Mouse (Mus musculus): ENCODE measurements around the gene Myh10. TPM values are rescaled to one million over a fixed set of nuclear protein-coding genes. Genes with fewer than 3 reads are reported as not detected.
"Not testable (repeated sequence)": the region's sequence is repeated elsewhere in the genome, so short reads cannot be mapped to it uniquely, and the experiment has no call there.

The Myh10 gene
- polyA plus RNA-seq, 1 experiment from 2014 or later: 81.1 TPM

DNA sequence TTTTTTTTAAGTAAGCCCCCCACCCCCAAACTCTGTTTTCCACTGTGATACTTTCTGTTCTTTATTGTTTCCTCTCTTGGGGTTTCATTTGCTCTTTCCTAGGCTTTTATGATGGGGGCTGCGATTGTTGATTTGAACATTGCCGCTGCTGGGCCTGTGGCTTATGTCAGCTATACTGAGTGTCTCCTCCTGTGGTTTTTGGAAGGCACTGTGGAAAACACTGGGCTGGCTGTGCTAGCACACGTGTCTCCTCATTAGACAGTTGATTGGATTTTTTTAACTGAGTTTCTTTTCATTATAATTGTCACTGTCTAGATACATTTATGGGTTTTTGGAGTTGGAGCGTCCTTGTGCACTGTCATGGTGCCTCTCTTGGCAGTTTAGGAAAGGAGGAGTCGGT lies 39.4 kb downstream of the Myh10 start:
- no peak for ATAC-seq (replicated peaks; ENCODE audit: extremely low read depth, insufficient read depth, low FRiP score)
- no peak overlapping the region for H3K9ac ChIP-seq (ENCODE audit: low read length)
- no peak overlapping the region for H3K4me3 ChIP-seq (ENCODE audit: low read length)
- 84% methylated on average over 5 of the region's 5 CpGs for WGBS
- H3K9me3 ChIP-seq (replicated peaks; ENCODE audit: control insufficient read depth, low read length): peaks cover 6% of the 10 kb centered on the region
- H3K4me1 ChIP-seq (ENCODE audit: control insufficient read depth, insufficient read depth, low read length): peaks cover 8% of the 10 kb centered on the region
- H3K36me3 ChIP-seq (ENCODE audit: control insufficient read depth, insufficient read depth): peaks cover 33% of the 10 kb centered on the region
- H3K27me3 ChIP-seq (ENCODE audit: control insufficient read depth, insufficient read depth, low read length): no peaks in the 10 kb centered on the region
- H3K27ac ChIP-seq (ENCODE audit: low read length): no peak overlapping the region
- H3K4me2 ChIP-seq (ENCODE audit: low read depth, low read length): no peak overlapping the region

DNA sequence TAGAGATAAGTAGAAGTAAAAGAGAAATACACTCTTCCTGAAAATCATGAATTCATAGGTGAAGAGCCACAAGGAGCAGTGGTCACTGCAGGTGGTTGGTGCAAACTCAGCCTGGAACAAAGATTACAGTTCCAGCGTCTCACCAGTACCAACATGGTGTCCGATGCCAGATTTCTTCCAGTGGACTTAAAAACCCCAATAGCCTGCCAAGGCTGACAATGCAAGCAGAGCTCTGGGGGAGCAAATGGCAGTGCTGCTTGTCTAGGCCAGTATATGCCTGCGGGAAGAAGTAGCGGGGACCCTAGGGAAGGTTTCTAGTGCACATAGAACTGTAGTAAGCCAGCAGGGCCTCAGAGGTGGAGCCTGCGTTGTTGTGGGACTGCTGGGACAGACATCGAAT lies 40.7 kb downstream of the Myh10 start:
- peaks cover 23% of the 10 kb centered on the region for H3K36me3 ChIP-seq (ENCODE audit: control insufficient read depth, insufficient read depth)

DNA sequence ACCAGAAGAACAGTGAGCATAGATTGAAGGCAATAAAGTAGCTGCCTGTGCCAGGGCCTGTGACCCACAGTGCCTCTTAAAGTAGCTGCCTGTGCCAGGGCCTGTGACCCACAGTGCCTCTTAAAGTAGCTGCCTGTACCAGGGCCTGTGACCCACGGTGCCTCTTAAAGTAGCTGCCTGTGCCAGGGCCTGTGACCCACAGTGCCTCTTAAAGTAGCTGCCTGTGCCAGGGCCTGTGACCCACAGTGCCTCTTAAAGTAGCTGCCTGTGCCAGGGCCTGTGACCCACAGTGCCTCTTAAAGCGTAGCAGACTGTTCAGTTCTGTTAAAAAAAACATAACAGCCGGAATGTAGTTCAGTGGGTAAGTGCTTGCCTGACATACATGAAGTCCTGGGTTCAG lies 42.0 kb downstream of the Myh10 start:
- WGBS: 74% methylated on average over 3 of the region's 3 CpGs
- H3K4me2 ChIP-seq (ENCODE audit: low read depth, low read length); H3K27ac ChIP-seq (ENCODE audit: low read length); H3K27me3 ChIP-seq (ENCODE audit: control insufficient read depth, insufficient read depth, low read length); H3K4me3 ChIP-seq (ENCODE audit: low read length); H3K9me3 ChIP-seq (replicated peaks; ENCODE audit: control insufficient read depth, low read length); H3K4me1 ChIP-seq (ENCODE audit: control insufficient read depth, insufficient read depth, low read length); ATAC-seq (replicated peaks; ENCODE audit: extremely low read depth, insufficient read depth, low FRiP score); H3K9ac ChIP-seq (ENCODE audit: low read length): not testable (repeated sequence)
- peaks cover 29% of the 10 kb centered on the region for H3K36me3 ChIP-seq (ENCODE audit: control insufficient read depth, insufficient read depth)

More for the DNA sequence above, 40.7 kb downstream of the Myh10 start:
- ATAC-seq (replicated peaks; ENCODE audit: extremely low read depth, insufficient read depth, low FRiP score): no peak
- Histone ChIP-seq H3K27me3 (ENCODE audit: control insufficient read depth, insufficient read depth, low read length) (no peaks in the 10 kb centered on the region), H3K4me2 (ENCODE audit: low read depth, low read length) (no peak overlapping the region), H3K9me3 (replicated peaks; ENCODE audit: control insufficient read depth, low read length) (peaks cover 6% of the 10 kb centered on the region), H3K27ac (ENCODE audit: low read length) (no peak overlapping the region), H3K4me1 (ENCODE audit: control insufficient read depth, insufficient read depth, low read length) (peaks cover 4% of the 10 kb centered on the region; the same call in 1 of the 2 replicates), H3K9ac (ENCODE audit: low read length) (no peak overlapping the region), H3K4me3 (ENCODE audit: low read length) (no peak overlapping the region)
- 92% methylated on average over 6 of the region's 6 CpGs for WGBS

DNA sequence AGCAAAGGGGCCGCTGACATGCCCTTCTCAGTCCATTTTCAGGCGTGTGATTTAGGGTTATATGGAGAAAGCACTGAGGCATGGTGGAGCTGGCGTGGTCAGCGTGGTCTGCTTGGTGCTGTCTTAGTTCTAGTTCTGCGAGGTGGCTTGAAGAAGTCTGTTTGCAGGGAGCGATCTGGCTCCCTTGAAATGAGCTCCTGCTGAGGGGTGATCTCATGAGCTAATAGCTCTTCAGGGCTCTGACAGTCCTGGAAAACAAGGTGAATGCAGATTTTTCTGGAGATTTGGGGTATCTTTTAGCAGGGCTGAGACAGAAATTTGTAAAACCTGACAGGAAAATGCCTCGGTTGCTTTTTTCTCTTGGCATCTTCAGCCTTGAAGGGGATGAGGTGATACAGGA lies 48.1 kb downstream of the Myh10 start:
- Histone ChIP-seq H3K27ac (ENCODE audit: low read length) (no peak overlapping the region), H3K9me3 (replicated peaks; ENCODE audit: control insufficient read depth, low read length) (no peaks in the 10 kb centered on the region), H3K9ac (ENCODE audit: low read length) (no peak overlapping the region), H3K4me1 (ENCODE audit: control insufficient read depth, insufficient read depth, low read length) (no peaks in the 10 kb centered on the region), H3K4me2 (ENCODE audit: low read depth, low read length) (no peak overlapping the region), H3K4me3 (ENCODE audit: low read length) (no peak overlapping the region), H3K36me3 (ENCODE audit: control insufficient read depth, insufficient read depth) (peaks cover 30% of the 10 kb centered on the region), H3K27me3 (ENCODE audit: control insufficient read depth, insufficient read depth, low read length) (no peaks in the 10 kb centered on the region)
- no peak for ATAC-seq (replicated peaks; ENCODE audit: extremely low read depth, insufficient read depth, low FRiP score)
- 85% methylated on average over 7 of the region's 7 CpGs for whole genome bisulfite sequencing

DNA sequence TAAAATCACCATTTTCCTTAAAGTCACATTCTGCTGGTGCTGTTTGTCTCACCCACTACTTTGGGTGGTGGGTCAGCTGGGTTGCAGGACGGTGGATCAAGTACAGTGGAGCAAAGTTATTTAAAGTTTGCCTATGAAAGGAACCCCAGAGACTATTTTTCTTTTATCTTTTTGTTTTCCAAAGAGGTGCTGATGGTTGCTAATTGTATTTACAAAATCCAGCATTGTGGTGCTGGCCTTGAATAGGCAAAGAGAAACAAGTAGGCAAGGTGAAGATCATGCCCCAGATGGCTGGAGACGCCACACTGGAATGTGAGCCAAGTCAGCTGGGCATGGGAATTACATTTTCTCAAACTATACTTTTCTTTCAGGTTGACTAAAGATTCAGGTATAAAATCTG lies 51.3 kb downstream of the Myh10 start:
- Histone ChIP-seq H3K27me3 (ENCODE audit: control insufficient read depth, insufficient read depth, low read length) (no peaks in the 10 kb centered on the region), H3K36me3 (ENCODE audit: control insufficient read depth, insufficient read depth) (peaks cover 29% of the 10 kb centered on the region), H3K4me2 (ENCODE audit: low read depth, low read length) (no peak overlapping the region), H3K9me3 (replicated peaks; ENCODE audit: control insufficient read depth, low read length) (no peaks in the 10 kb centered on the region), H3K27ac (ENCODE audit: low read length) (no peak overlapping the region), H3K4me1 (ENCODE audit: control insufficient read depth, insufficient read depth, low read length) (no peaks in the 10 kb centered on the region), H3K9ac (ENCODE audit: low read length) (no peak overlapping the region), H3K4me3 (ENCODE audit: low read length) (no peak overlapping the region)
- no peak for ATAC-seq (replicated peaks; ENCODE audit: extremely low read depth, insufficient read depth, low FRiP score)
- WGBS: 81% methylated on average over 2 of the region's 2 CpGs

DNA sequence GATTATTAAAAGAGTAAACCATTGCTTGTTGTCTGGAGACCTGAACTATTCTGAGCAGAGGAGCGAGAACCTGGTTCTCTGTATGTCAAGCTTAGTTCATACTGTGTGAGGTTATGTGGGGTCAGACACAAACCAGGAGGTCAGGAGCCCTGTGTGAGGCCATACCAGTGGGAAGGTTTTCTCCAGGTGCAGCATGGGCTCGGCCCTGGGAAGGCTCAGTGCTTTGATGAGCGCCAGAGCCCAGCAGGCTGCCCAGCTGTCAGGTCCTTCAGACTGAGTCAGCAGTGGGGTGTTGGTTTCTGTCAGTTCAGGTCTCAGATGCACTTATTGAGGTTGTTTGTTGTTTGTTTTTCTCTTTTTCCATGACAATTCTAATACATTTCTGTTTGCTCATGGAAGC lies 52.8 kb downstream of the Myh10 start:
- no peak overlapping the region for H3K27ac ChIP-seq (ENCODE audit: low read length)
- ATAC-seq (replicated peaks; ENCODE audit: extremely low read depth, insufficient read depth, low FRiP score): no peak
- no peak overlapping the region for H3K4me2 ChIP-seq (ENCODE audit: low read depth, low read length)
- no peak overlapping the region for H3K4me3 ChIP-seq (ENCODE audit: low read length)
- H3K36me3 ChIP-seq (ENCODE audit: control insufficient read depth, insufficient read depth): peaks cover 27% of the 10 kb centered on the region
- H3K4me1 ChIP-seq (ENCODE audit: control insufficient read depth, insufficient read depth, low read length): no peaks in the 10 kb centered on the region
- WGBS: 84% methylated on average over 3 of the region's 3 CpGs
- no peaks in the 10 kb centered on the region for H3K9me3 ChIP-seq (replicated peaks; ENCODE audit: control insufficient read depth, low read length)
- no peaks in the 10 kb centered on the region for H3K27me3 ChIP-seq (ENCODE audit: control insufficient read depth, insufficient read depth, low read length)
- H3K9ac ChIP-seq (ENCODE audit: low read length): no peak overlapping the region

DNA sequence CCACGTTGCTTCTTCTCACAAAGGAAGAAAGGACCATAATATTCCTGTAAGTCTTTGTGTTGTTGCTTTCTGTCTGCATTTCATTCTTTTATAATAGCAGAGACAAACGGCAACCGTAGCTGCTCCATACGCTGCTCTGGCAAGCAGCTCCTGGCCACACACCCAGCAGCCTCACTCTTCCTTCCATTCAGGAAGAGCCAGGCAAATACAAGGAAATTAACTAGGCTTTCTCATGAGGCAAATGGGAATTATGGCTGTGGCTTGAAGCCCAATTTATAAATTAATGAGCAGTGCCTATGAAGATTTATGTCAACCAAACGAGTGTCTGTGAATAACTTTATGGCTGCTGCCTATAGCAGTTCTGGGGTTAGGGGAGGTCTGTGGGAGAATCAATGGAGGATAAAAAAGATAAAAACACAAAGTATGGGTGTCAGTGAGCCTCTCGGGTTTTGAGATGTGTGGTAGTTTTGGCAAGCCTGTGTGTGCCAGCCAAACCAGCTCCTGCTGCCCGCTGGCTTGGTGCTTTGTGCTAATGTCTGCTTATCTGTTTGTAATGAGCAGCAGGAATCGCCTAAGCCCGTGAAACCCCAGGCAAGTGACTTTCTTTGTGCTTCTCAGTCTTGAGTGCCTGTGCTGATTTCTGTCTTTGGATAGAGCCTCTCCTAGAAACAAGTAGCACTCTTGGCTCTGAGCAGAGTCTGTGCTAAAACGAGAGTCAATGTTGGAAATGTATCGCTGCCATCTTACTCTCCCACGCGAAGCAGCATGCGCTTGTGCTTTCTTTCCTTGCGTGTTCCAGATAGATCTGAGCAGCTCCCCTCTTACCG lies 54.2 kb downstream of the Myh10 start:
- Histone ChIP-seq H3K4me2 (ENCODE audit: low read depth, low read length) (no peak overlapping the region), H3K36me3 (ENCODE audit: control insufficient read depth, insufficient read depth) (peaks cover 21% of the 10 kb centered on the region), H3K4me3 (ENCODE audit: low read length) (no peak overlapping the region), H3K9me3 (replicated peaks; ENCODE audit: control insufficient read depth, low read length) (no peaks in the 10 kb centered on the region), H3K4me1 (ENCODE audit: control insufficient read depth, insufficient read depth, low read length) (no peaks in the 10 kb centered on the region), H3K27ac (ENCODE audit: low read length) (no peak overlapping the region), H3K9ac (ENCODE audit: low read length) (no peak overlapping the region), H3K27me3 (ENCODE audit: control insufficient read depth, insufficient read depth, low read length) (no peaks in the 10 kb centered on the region)
- no peak for ATAC-seq (replicated peaks; ENCODE audit: extremely low read depth, insufficient read depth, low FRiP score)
- WGBS: 78% methylated on average over 16 of the region's 16 CpGs

DNA sequence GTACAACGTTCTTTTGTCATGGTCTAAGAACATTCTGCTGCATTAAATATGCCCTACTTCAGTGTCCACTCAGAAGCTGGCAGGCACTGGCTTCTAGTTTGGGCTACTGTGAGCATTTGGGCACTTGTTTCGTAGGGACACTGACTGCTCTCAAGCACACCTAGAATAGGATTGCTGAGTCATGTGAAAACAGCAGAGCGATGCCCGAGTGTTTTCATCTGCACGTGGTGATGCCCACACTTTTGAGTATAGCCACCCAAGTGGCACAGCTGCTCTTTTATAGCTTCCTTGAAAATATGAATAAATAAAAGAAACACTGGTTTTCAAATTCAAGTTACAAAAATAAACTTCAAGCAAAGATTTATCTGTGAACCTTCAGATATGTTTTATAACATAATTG lies 56.8 kb downstream of the Myh10 start:
- Histone ChIP-seq H3K4me2 (ENCODE audit: low read depth, low read length) (no peak overlapping the region), H3K36me3 (ENCODE audit: control insufficient read depth, insufficient read depth) (peaks cover 25% of the 10 kb centered on the region), H3K4me1 (ENCODE audit: control insufficient read depth, insufficient read depth, low read length) (no peaks in the 10 kb centered on the region), H3K4me3 (ENCODE audit: low read length) (no peak overlapping the region), H3K9me3 (replicated peaks; ENCODE audit: control insufficient read depth, low read length) (no peaks in the 10 kb centered on the region), H3K9ac (ENCODE audit: low read length) (no peak overlapping the region), H3K27me3 (ENCODE audit: control insufficient read depth, insufficient read depth, low read length) (no peaks in the 10 kb centered on the region), H3K27ac (ENCODE audit: low read length) (no peak overlapping the region)
- ATAC-seq (replicated peaks; ENCODE audit: extremely low read depth, insufficient read depth, low FRiP score): no peak
- 66% methylated on average over 5 of the region's 5 CpGs for WGBS

DNA sequence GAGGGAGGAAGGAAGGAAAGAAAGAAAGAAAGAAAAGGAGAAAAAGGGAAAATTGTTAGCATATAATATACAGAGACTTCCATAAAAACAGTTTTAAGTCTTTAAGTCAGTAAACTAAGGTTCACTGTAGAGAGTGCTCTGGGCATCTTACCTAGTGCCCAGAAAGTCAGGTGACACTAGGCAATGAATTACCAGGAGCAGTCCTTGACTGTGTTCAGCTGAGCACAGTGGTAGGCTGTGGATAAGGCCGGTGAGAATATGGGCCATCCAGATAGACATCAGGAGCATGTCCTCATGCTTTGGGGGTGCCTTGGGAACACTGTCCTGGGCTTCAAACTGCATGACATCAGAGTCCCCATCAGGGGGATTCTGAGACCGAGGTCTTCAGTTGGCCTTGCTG lies 58.8 kb downstream of the Myh10 start:
- WGBS: 85% methylated on average over 2 of the region's 2 CpGs

More for the DNA sequence above, 58.8 kb downstream of the Myh10 start:
- H3K27ac ChIP-seq (ENCODE audit: low read length): no peak overlapping the region
- no peaks in the 10 kb centered on the region for H3K4me1 ChIP-seq (ENCODE audit: control insufficient read depth, insufficient read depth, low read length)
- no peaks in the 10 kb centered on the region for H3K9me3 ChIP-seq (replicated peaks; ENCODE audit: control insufficient read depth, low read length)
- no peak overlapping the region for H3K4me3 ChIP-seq (ENCODE audit: low read length)
- ATAC-seq (replicated peaks; ENCODE audit: extremely low read depth, insufficient read depth, low FRiP score): no peak
- H3K4me2 ChIP-seq (ENCODE audit: low read depth, low read length): no peak overlapping the region
- no peak overlapping the region for H3K9ac ChIP-seq (ENCODE audit: low read length)
- H3K27me3 ChIP-seq (ENCODE audit: control insufficient read depth, insufficient read depth, low read length): no peaks in the 10 kb centered on the region
- peaks cover 22% of the 10 kb centered on the region for H3K36me3 ChIP-seq (ENCODE audit: control insufficient read depth, insufficient read depth)

Measured in heart, embryonic 16.5 days (tissue).